Mouse (Mus musculus) CD4-positive, CD25-positive, alpha-beta regulatory T cell, adult 9 weeks (primary cell): ENCODE results near the gene Rhox4f. TPM values are rescaled to one million over a fixed set of nuclear protein-coding genes. Genes with fewer than 3 reads are reported as not detected.

Experiments used
- polyA plus RNA-seq: library from polyadenylated mRNA; unstranded; fragments of 100-300 nt; shearing (Covaris generic); gene quantifications from one replicate; pipeline ENCODE4 v1.2.1, GENCODE M21; 2017

Gene Rhox4f
- polyA plus RNA-seq: not detected

GRCm38 (mm10) chrX:37607604-37608003, at the start of gene Rhox4f:
Gene Rhox4f, minus strand, starts transcription at chrX:37607704.

GRCm38 (mm10) chrX:37651227-37651626, 43.7 kb upstream of the Rhox4f start, which contains the start of gene Rhox4g:
Gene Rhox4g, minus strand, starts transcription at chrX:37651327.

GRCm38 (mm10) chrX:37643370-37643769, 35.9 kb upstream of the Rhox4f start, which contains the start of gene Rhox2g:
Gene Rhox2g, minus strand, starts transcription at chrX:37643470.

GRCm38 (mm10) chrX:37628512-37628911, 21.0 kb upstream of the Rhox4f start, which contains the start of gene Rhox3g:
Gene Rhox3g, minus strand, starts transcription at chrX:37628612.

GRCm38 (mm10) chrX:37580692-37581091, 26.8 kb downstream of the Rhox4f start, which contains the start of gene Rhox3f:
Gene Rhox3f, plus strand, starts transcription at chrX:37580992.

GRCm38 (mm10) chrX:37571105-37571504, 36.4 kb downstream of the Rhox4f start, which contains the start of gene Rhox2f:
Gene Rhox2f, plus strand, starts transcription at chrX:37571405.

GRCm38 (mm10) chrX:37557112-37557511, 50.4 kb downstream of the Rhox4f start, which contains the start of gene Rhox4e:
Gene Rhox4e, plus strand, starts transcription at chrX:37557412.

Other genes starting within 250 kb of the Rhox4f start
- gene Rhox3a2, start 227.7 kb downstream of the Rhox4f start, polyA plus RNA-seq: not detected
- not detected for gene Rhox4a2, start 216.9 kb downstream of the Rhox4f start, polyA plus RNA-seq
- not detected for gene Rhox2b, start 195.6 kb downstream of the Rhox4f start, polyA plus RNA-seq
- gene Rhox4b, start 175.2 kb downstream of the Rhox4f start, polyA plus RNA-seq: not detected
- not detected for gene Rhox2c, start 154.0 kb downstream of the Rhox4f start, polyA plus RNA-seq
- gene Rhox3c, start 149.1 kb downstream of the Rhox4f start, polyA plus RNA-seq: not detected
- not detected for gene Rhox4c, start 127.4 kb downstream of the Rhox4f start, polyA plus RNA-seq
- not detected for gene Rhox2d, start 114.3 kb downstream of the Rhox4f start, polyA plus RNA-seq
- gene Rhox4d, start 93.3 kb downstream of the Rhox4f start, polyA plus RNA-seq: 0.17 TPM
- gene Rhox2e, start 77.3 kb downstream of the Rhox4f start, polyA plus RNA-seq: not detected
- gene Rhox3e, start 65.7 kb downstream of the Rhox4f start, polyA plus RNA-seq: not detected
- not detected for gene Rhox4e, start 50.3 kb downstream of the Rhox4f start, polyA plus RNA-seq
- gene Rhox2f, start 36.3 kb downstream of the Rhox4f start, polyA plus RNA-seq: not detected
- gene Rhox3f, start 26.7 kb downstream of the Rhox4f start, polyA plus RNA-seq: not detected
- not detected for gene Rhox3g, start 20.9 kb upstream of the Rhox4f start, polyA plus RNA-seq
- not detected for gene Rhox2g, start 35.8 kb upstream of the Rhox4f start, polyA plus RNA-seq
- gene Rhox4g, start 43.6 kb upstream of the Rhox4f start, polyA plus RNA-seq: not detected
- not detected for gene Rhox3h, start 61.1 kb upstream of the Rhox4f start, polyA plus RNA-seq
- gene Rhox2h, start 65.6 kb upstream of the Rhox4f start, polyA plus RNA-seq: not detected
- not detected for gene Rhox5, start 197.1 kb upstream of the Rhox4f start, polyA plus RNA-seq
- not detected for gene Rhox6, start 219.2 kb upstream of the Rhox4f start, polyA plus RNA-seq
- gene Rhox7a, start 224.0 kb upstream of the Rhox4f start, polyA plus RNA-seq: not detected